Mouse (Mus musculus) liver, postnatal 0 days (tissue): ENCODE measurements around the gene Grxcr1. TPM values are rescaled to one million over a fixed set of nuclear protein-coding genes. Genes with fewer than 3 reads are reported as not detected.

Experiments
- ATAC-seq: fragments of 200-750 bp; cut with Nextera tagmentation; 2 replicates; pipeline ENCODE4 v1.8.0; 2017; ENCODE audit warnings: mild to moderate bottlenecking, moderate library complexity
- DNase-seq: peaks from one replicate; pipeline ENCODE4 v3.0.0-alpha.2; 2016
- H3K27ac ChIP-seq: fragments of 300-500 bp; sonication (generic); 2 replicates; pipeline ENCODE4 v1.5.1; 2014; ENCODE audit warnings: antibody characterized with exemption, moderate library complexity, mild to moderate bottlenecking, low read depth
- H3K27me3 ChIP-seq: fragments of 300-500 bp; sonication (generic); 2 replicates; pipeline ENCODE4 v1.6.1; 2014; ENCODE audit warnings: low read length, control low read depth, mixed read lengths; ENCODE audit not compliant: insufficient read depth
- H3K36me3 ChIP-seq: fragments of 300-500 bp; sonication (generic); replicated peaks from 2 replicates; pipeline ENCODE4 v1.6.1; 2014; ENCODE audit warnings: mild to moderate bottlenecking, control low read depth, low read length, moderate library complexity, mixed read lengths; ENCODE audit not compliant: insufficient read depth
- H3K4me1 ChIP-seq: fragments of 300-500 bp; sonication (generic); 2 replicates; pipeline ENCODE4 v1.6.1; 2014; ENCODE audit warnings: antibody characterized with exemption, mild to moderate bottlenecking, control low read depth; ENCODE audit not compliant: insufficient read depth
- H3K4me2 ChIP-seq: fragments of 300-500 bp; sonication (generic); 2 replicates; pipeline ENCODE4 v1.6.1; 2014; ENCODE audit warnings: low read depth, mild to moderate bottlenecking, low read length, moderate library complexity, mixed read lengths
- H3K4me3 ChIP-seq: fragments of 300-500 bp; sonication (generic); 2 replicates; pipeline ENCODE4 v1.5.1; 2014; ENCODE audit warnings: low read depth, low read length
- H3K9ac ChIP-seq: fragments of 300-500 bp; sonication (generic); replicated peaks from 2 replicates; pipeline ENCODE4 v1.6.1; 2014; ENCODE audit warnings: mild to moderate bottlenecking, moderate library complexity
- H3K9me3 ChIP-seq: fragments of 300-500 bp; sonication (generic); 2 replicates; pipeline ENCODE4 v1.6.1; 2016; ENCODE audit warnings: mild to moderate bottlenecking, control low read depth, low read length, mixed read lengths
- CTCF ChIP-seq: sonication (generic); IDR thresholded peaks from 2 replicates; pipeline ENCODE4 v1.5.1; 2016; ENCODE audit warnings: antibody characterized with exemption, low read depth
- EP300 ChIP-seq: IDR thresholded peaks from 2 replicates; pipeline ENCODE4 v1.6.1; 2016; ENCODE audit warnings: antibody characterized with exemption, low read depth, mild to moderate bottlenecking
- WGBS: fragments of 180-500 bp; shearing (Covaris S2); extraction: QIAGEN DNeasy Blood & Tissue Kit; methylation state at CpG from one replicate; pipeline ENCODE4 v1.1.7; 2014; ENCODE audit not compliant: insufficient replicate concordance; 5-methylcytosine and 5-hydroxymethylcytosine counted together
- polyA plus RNA-seq: library from polyadenylated mRNA; unstranded; fragments of >200 nt; fragmentation: Nextera tagmentation; extraction: Ambion mirVana; gene quantifications from 2 replicates; pipeline ENCODE4 v1.2.1, GENCODE M21; 2015

Gene Grxcr1
- polyA plus RNA-seq = not detected in 2 replicates

DNA sequence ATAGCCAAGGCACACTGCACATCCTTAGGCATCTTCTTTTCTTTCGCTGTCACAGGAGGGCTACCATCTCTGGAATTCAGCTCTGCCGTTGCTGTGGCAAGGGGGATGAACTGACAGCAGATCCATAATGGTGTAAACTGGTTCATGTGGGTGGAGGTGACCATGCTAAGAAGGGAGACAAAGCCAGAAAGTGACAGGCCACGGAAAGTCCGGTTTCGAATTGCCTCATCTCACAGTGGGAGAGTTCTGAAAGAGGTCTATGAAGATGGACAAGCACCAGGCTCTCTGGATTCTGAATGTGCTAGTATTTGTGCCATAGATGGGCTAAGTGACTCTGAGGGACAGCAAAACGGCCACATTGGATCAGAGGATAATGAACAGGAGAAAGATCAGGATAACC is at the start of gene Grxcr1:
Gene Grxcr1 (plus strand): TSS at position 92 of the 400 bp plus-strand sequence.
- no peaks in the 10 kb centered on the region for H3K9me3 ChIP-seq
- H3K27me3 ChIP-seq = no peaks in the 10 kb centered on the region
- no peak for TF ChIP-seq CTCF
- TF ChIP-seq EP300 = no peak

GRCm38 (mm10) chr5:67981946-67982526 is 49.6 kb upstream of the Grxcr1 start:
- Histone ChIP-seq H3K9ac (no peak overlapping the region), H3K27ac (no peak overlapping the region), H3K9me3 (no peaks in the 10 kb centered on the region), H3K36me3 (no peaks in the 10 kb centered on the region), H3K4me2 (no peak overlapping the region), H3K4me1 (no peaks in the 10 kb centered on the region), H3K27me3 (peaks cover 4% of the 10 kb centered on the region; the same call in 1 of the 2 replicates), H3K4me3 (no peak overlapping the region)
- no peak for DNase-seq
- TF ChIP-seq CTCF (no peak), EP300 (no peak)
- ATAC-seq = no peak
- WGBS = 43% methylated on average over 3 of the region's 3 CpGs

More for the DNA sequence above, at the start of gene Grxcr1:
- Histone ChIP-seq H3K4me1 (no peaks in the 10 kb centered on the region), H3K36me3 (no peaks in the 10 kb centered on the region), H3K27ac (no peak within 1 kb of the TSS), H3K4me3 (no peak within 1 kb of the TSS), H3K4me2 (no peak within 1 kb of the TSS), H3K9ac (no peak within 1 kb of the TSS)
- DNase-seq (no peak), ATAC-seq (no peak)
- WGBS = 80% methylated on average over 6 of the region's 6 CpGs

DNA sequence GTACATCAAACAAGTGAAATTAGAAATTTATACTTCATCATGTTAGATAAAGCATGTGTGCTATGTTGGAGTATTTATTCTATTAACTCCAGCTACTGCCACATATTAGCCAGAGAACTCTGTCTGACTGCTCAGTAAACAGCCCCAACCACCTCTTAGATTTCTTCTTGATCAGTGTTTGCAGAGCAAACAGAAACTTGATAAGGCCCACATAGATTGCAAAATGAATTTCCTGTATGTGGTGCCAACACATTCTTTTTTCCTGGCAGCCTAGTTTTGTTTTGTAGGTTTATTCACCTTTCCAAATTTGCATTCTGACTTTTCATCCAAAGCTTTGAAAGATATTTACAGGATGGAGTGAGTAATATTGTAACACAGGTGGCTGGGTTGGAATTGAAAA is 41.2 kb upstream of the Grxcr1 start:
- DNase-seq (no peak), ATAC-seq (no peak)
- Histone ChIP-seq H3K9ac (no peak overlapping the region), H3K27me3 (peaks cover 7% of the 10 kb centered on the region; the same call in 1 of the 2 replicates), H3K4me2 (no peak overlapping the region), H3K4me3 (no peak overlapping the region), H3K4me1 (no peaks in the 10 kb centered on the region), H3K9me3 (no peaks in the 10 kb centered on the region), H3K36me3 (no peaks in the 10 kb centered on the region), H3K27ac (no peak overlapping the region)
- TF ChIP-seq EP300 = no peak

GRCm38 (mm10) chr5:68002611-68003010 is 29.0 kb upstream of the Grxcr1 start:
- H3K27me3 ChIP-seq = peaks cover 6% of the 10 kb centered on the region; the same call in 1 of the 2 replicates
- no peak overlapping the region for H3K9ac ChIP-seq
- no peak overlapping the region for H3K4me2 ChIP-seq
- DNase-seq = no peak
- H3K27ac ChIP-seq = no peak overlapping the region
- TF ChIP-seq CTCF = no peak
- no peak for TF ChIP-seq EP300
- H3K36me3 ChIP-seq = no peaks in the 10 kb centered on the region
- H3K9me3 ChIP-seq = no peaks in the 10 kb centered on the region
- no peaks in the 10 kb centered on the region for H3K4me1 ChIP-seq
- WGBS = 65% methylated on average over 6 of the region's 6 CpGs
- no peak overlapping the region for H3K4me3 ChIP-seq
- ATAC-seq = no peak

- no peaks in the 10 kb centered on the region for H3K9me3 ChIP-seq
- H3K27me3 ChIP-seq = peaks cover 6% of the 10 kb centered on the region; the same call in 1 of the 2 replicates
- no peak overlapping the region for H3K4me2 ChIP-seq
- no peak overlapping the region for H3K4me3 ChIP-seq
- TF ChIP-seq EP300 (no peak), CTCF (no peak)
- no peak overlapping the region for H3K9ac ChIP-seq
- ATAC-seq (no peak), DNase-seq (no peak)
- 58% methylated on average over 2 of the region's 2 CpGs for WGBS
- H3K27ac ChIP-seq = no peak overlapping the region
- H3K4me1 ChIP-seq = no peaks in the 10 kb centered on the region
- no peaks in the 10 kb centered on the region for H3K36me3 ChIP-seq
Observed at GRCm38 (mm10) chr5:68003904-68004303, 27.7 kb upstream of the Grxcr1 start.

DNA sequence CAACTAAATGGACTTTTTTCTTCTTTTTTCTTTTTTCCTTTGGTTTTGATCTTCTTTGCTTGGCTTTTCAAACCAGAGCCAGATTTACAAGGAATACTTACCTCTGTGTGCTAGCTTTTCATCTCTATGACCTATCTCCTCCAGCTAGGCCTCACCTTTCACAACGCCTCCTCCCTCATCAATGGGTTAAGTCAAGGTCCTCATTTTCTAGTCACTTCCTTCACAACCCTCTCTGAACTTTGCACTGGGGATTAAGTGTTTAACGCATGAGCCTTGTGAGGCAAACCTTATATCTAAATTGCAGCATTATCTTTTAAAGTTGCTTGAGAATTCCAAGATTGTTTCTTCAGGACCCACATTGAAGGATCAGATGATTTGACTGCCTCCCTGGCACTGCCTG is 27.2 kb upstream of the Grxcr1 start:
- Histone ChIP-seq H3K9ac (no peak overlapping the region), H3K4me2 (no peak overlapping the region), H3K4me3 (no peak overlapping the region), H3K4me1 (no peaks in the 10 kb centered on the region), H3K9me3 (no peaks in the 10 kb centered on the region), H3K36me3 (no peaks in the 10 kb centered on the region), H3K27me3 (peaks cover 6% of the 10 kb centered on the region; the same call in 1 of the 2 replicates), H3K27ac (no peak overlapping the region)
- DNase-seq (no peak), ATAC-seq (no peak)
- WGBS = 81% methylated on average over 2 of the region's 2 CpGs
- no peak for TF ChIP-seq CTCF
- no peak for TF ChIP-seq EP300

DNA sequence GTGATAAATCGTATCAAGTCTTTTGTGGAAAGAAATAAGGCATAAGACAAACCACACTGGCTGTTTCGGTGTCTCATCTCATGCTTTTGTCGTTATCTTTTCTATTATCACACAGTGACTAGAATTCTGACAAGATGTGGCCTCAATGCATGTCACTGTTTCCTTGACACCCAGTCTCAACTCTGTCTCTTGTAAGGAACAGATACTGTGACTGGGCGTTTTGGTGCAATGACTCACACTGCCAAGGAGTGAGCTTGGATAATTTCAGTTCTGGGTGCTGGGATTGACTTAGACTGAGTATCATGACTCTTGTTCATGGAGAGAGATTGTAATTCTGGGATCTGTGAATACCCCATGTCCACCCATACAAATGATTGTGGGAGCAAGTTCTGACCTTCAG is 24.6 kb upstream of the Grxcr1 start:
- H3K4me3 ChIP-seq = no peak overlapping the region
- 57% methylated on average over 4 of the region's 4 CpGs for WGBS
- TF ChIP-seq EP300 (no peak), CTCF (no peak)

More for the DNA sequence above, 24.6 kb upstream of the Grxcr1 start:
- H3K9ac ChIP-seq = no peak overlapping the region
- DNase-seq (no peak), ATAC-seq (no peak)
- no peak overlapping the region for H3K27ac ChIP-seq
- H3K4me2 ChIP-seq = no peak overlapping the region
- no peaks in the 10 kb centered on the region for H3K9me3 ChIP-seq
- no peaks in the 10 kb centered on the region for H3K36me3 ChIP-seq
- H3K4me1 ChIP-seq = no peaks in the 10 kb centered on the region
- H3K27me3 ChIP-seq = peaks cover 3% of the 10 kb centered on the region; the same call in 1 of the 2 replicates
